Mouse (Mus musculus) lung, embryonic 14.5 days (tissue): ENCODE data around the gene Bmp6. TPM values are rescaled to one million over a fixed set of nuclear protein-coding genes. Genes with fewer than 3 reads are reported as not detected.
A peak's percentile ranks its signal among the peaks of the same experiment; 100 is the strongest.

ENCODE experiments used
- ATAC-seq: fragments of 200-750 bp; cut with Nextera tagmentation; 2 replicates; pipeline ENCODE4 v1.8.0; 2017; ENCODE audit warnings: mild to moderate bottlenecking, moderate TSS enrichment, moderate library complexity; ENCODE audit not compliant: insufficient read depth
- DNase-seq: peaks from one replicate; pipeline ENCODE4 v3.0.0-alpha.2; 2015
- H3K27ac ChIP-seq: fragments of 300-500 bp; sonication (generic); 2 replicates; pipeline ENCODE4 v1.5.1; 2014; ENCODE audit warnings: low read depth, mild to moderate bottlenecking, moderate library complexity
- H3K27me3 ChIP-seq: fragments of 300-500 bp; sonication (generic); 2 replicates; pipeline ENCODE4 v1.6.1; 2014; ENCODE audit warnings: low read length, control low read depth; ENCODE audit not compliant: insufficient read depth
- H3K36me3 ChIP-seq: fragments of 300-500 bp; sonication (generic); 2 replicates; pipeline ENCODE4 v1.6.1; 2014; ENCODE audit warnings: control low read depth; ENCODE audit not compliant: insufficient read depth
- H3K4me1 ChIP-seq: fragments of 300-500 bp; sonication (generic); 2 replicates; pipeline ENCODE4 v1.6.1; 2014; ENCODE audit warnings: antibody characterized with exemption, control low read depth; ENCODE audit not compliant: insufficient read depth
- H3K4me2 ChIP-seq: fragments of 300-500 bp; sonication (generic); 2 replicates; pipeline ENCODE4 v1.6.1; 2014; ENCODE audit warnings: mild to moderate bottlenecking
- H3K4me3 ChIP-seq: fragments of 300-500 bp; sonication (generic); 2 replicates; pipeline ENCODE4 v1.5.1; 2014; ENCODE audit warnings: low read depth, low read length
- H3K9ac ChIP-seq: fragments of 300-500 bp; sonication (generic); 2 replicates; pipeline ENCODE4 v1.6.1; 2014
- H3K9me3 ChIP-seq: fragments of 300-500 bp; sonication (generic); 2 replicates; pipeline ENCODE4 v1.6.1; 2016; ENCODE audit warnings: low read depth, low read length, control low read depth
- CTCF ChIP-seq: IDR thresholded peaks from 2 replicates; pipeline ENCODE4 v1.5.1; 2016; ENCODE audit warnings: antibody characterized with exemption, low read depth
- WGBS: fragments of 180-500 bp; shearing (Covaris S2); extraction: QIAGEN DNeasy Blood & Tissue Kit; methylation state at CpG from one replicate; pipeline ENCODE4 v1.1.7; 2014; 5-methylcytosine and 5-hydroxymethylcytosine counted together
- polyA plus RNA-seq: library from polyadenylated mRNA; unstranded; fragments of >200 nt; fragmentation: Nextera tagmentation; extraction: Ambion mirVana; gene quantifications from 2 replicates; pipeline ENCODE4 v1.2.1, GENCODE M21; 2014

Bmp6 gene
- polyA plus RNA-seq, 1 experiment from 2014 or later = 1.1 TPM

DNA sequence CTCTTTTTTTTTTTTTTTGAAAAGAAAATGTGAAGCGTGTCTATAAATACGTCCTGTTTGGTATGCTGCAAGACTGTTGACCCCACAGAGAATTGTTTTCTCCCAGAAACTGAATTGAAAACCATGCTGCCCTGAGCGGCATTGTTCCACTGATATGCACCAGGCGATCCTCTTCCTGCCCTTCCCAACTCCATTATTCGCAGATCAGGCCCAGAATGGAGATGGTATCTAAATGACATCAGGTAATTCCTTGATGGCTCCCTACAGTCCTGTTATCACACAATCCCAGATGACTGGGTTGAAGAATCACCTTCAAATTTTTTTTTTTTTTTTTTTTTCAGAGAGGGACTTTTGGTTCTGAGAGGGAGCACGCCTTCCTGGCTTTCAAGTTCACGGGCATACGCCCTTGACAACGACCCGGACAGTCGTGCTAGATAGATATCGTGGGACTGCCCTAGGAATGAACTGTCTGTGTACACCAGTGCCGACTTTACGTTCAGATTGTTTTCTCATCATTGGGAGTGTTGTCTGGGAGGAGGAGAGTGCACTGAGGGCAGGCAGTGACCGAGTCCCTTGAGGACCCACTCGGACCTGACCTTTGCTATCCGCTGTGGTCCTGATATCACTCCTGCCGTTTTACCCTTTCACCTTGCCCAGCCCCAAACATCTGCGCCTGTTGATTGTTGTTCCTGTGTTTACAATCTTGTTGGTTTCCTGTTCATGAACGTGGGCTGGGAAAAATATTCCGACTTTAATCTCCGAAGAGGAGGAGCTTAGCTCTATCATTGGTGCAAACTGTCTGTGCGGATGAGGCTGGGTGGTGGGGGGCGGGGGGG lies 8.7 kb downstream of the Bmp6 start:
- Histone ChIP-seq H3K9ac (no peak overlapping the region), H3K9me3 (no peaks in the 10 kb centered on the region), H3K27ac (no peak overlapping the region), H3K36me3 (no peaks in the 10 kb centered on the region), H3K4me2 (0 out of 2 replicates have a peak overlapping the region, but pooled peaks have one; percentile 15), H3K4me3 (no peak overlapping the region), H3K27me3 (0 out of 2 replicates have a peak, but pooled peaks cover 5% of the 10 kb centered on the region), H3K4me1 (peaks cover 5% of the 10 kb centered on the region; the same call in 1 of the 2 replicates)
- no peak for TF ChIP-seq CTCF
- no peak for ATAC-seq
- DNase-seq = no peak
- WGBS = 53% methylated on average over 24 of the region's 24 CpGs

DNA sequence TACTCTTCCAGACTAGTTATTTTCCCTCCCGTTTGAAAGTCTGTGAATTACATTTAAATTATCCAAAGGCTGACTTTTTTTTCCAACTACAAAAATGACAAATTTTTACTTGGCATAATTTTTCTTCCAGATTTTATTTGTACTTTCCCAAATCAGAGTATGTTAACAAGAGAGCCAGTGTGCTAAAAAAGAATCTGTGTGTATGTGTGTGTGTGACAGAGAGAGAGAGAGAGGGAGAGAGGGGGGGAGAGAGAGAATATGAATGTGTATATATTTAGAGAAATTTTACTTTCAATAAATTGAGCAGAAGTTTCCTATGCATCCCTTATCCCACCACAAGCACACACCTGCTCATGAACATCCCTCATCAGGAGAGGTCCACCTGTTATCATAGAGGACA lies 9.4 kb downstream of the Bmp6 start:
- TF ChIP-seq CTCF = no peak
- Histone ChIP-seq H3K9ac (no peak overlapping the region), H3K4me1 (peaks cover 5% of the 10 kb centered on the region; the same call in 1 of the 2 replicates), H3K4me3 (no peak overlapping the region), H3K27me3 (0 out of 2 replicates have a peak, but pooled peaks cover 2% of the 10 kb centered on the region), H3K4me2 (no peak overlapping the region), H3K27ac (no peak overlapping the region), H3K9me3 (no peaks in the 10 kb centered on the region), H3K36me3 (no peaks in the 10 kb centered on the region)
- WGBS = 52% methylated on average over 1 of the region's 1 CpGs
- no peak for DNase-seq
- ATAC-seq = no peak

DNA sequence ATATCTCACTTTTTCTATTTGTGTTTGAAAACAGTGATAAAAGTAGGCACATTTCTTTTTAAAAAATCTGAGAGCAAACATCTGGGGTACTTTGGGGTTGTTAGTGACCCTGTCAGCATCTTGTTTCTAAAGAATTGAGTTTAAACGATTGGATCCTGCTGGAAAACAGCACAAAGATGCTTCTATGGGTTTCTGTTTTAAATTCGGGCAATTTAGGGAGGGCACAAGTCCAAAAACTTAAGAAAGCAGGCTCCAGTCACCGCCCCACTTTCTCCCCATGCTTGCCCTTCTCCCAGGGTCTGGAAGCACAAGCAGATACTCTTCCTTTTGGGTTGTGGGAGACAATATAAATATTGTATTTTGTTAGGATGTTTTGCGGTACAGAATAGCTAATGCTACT lies 14.1 kb downstream of the Bmp6 start:
- H3K27ac ChIP-seq = no peak overlapping the region
- no peaks in the 10 kb centered on the region for H3K27me3 ChIP-seq
- H3K4me1 ChIP-seq = no peaks in the 10 kb centered on the region
- no peaks in the 10 kb centered on the region for H3K36me3 ChIP-seq
- no peak overlapping the region for H3K4me3 ChIP-seq
- no peak for ATAC-seq
- H3K4me2 ChIP-seq = peak overlapping the region; percentile 0; the same call in 1 of the 2 replicates
- no peak for TF ChIP-seq CTCF
- DNase-seq = peak; percentile 54
- H3K9me3 ChIP-seq = no peaks in the 10 kb centered on the region
- WGBS = 42% methylated on average over 4 of the region's 4 CpGs
- no peak overlapping the region for H3K9ac ChIP-seq

DNA sequence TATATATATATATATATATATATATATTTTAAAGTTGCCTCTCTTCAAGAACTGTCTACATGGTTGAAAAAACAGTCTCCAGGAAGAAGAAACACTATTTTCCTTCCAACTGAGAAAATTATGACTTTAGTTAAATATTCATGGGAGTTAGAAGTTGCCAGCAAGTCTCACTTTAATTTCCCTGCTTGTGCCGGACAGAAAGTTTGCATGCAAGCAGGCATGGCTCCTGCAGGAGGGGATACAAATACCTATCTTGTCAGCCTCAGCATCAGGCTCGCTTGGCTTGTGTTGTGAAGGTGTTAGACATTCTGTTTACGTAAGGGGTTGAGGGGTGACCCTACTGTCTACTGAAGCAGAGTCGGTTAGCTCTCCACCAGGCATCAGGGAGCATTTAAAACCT lies 17.8 kb downstream of the Bmp6 start:
- no peak overlapping the region for H3K4me2 ChIP-seq
- TF ChIP-seq CTCF = no peak
- ATAC-seq (no peak), DNase-seq (no peak)
- H3K9ac ChIP-seq = no peak overlapping the region
- H3K27ac ChIP-seq = no peak overlapping the region
- H3K4me1 ChIP-seq = no peaks in the 10 kb centered on the region
- no peaks in the 10 kb centered on the region for H3K27me3 ChIP-seq
- H3K9me3 ChIP-seq = no peaks in the 10 kb centered on the region
- 52% methylated on average over 4 of the region's 4 CpGs for WGBS
- no peaks in the 10 kb centered on the region for H3K36me3 ChIP-seq
- no peak overlapping the region for H3K4me3 ChIP-seq

DNA sequence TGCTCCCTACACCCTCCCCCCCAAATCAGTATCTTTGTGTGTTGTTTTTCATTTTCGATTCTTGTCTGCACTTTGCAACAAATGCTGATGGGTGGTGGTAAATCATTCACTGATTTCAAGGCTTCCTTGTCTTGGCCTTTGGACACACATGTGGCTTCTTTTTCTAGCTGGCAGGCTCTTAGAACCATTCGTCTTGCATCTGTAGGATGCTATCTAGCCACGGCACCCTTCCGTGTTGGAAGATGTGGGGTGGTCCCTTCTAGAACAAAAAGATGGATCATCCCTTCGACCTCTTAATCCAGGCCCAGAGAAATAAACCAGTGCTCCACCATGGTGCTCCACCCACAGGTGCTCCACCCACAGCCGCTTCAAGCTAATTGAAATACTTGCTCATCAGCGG lies 19.0 kb downstream of the Bmp6 start:
- Histone ChIP-seq H3K4me3 (no peak overlapping the region), H3K4me2 (no peak overlapping the region), H3K27me3 (no peaks in the 10 kb centered on the region), H3K27ac (no peak overlapping the region), H3K36me3 (no peaks in the 10 kb centered on the region), H3K4me1 (no peaks in the 10 kb centered on the region), H3K9ac (no peak overlapping the region), H3K9me3 (no peaks in the 10 kb centered on the region)
- DNase-seq (no peak), ATAC-seq (no peak)
- no peak for TF ChIP-seq CTCF
- WGBS = 77% methylated on average over 7 of the region's 7 CpGs

DNA sequence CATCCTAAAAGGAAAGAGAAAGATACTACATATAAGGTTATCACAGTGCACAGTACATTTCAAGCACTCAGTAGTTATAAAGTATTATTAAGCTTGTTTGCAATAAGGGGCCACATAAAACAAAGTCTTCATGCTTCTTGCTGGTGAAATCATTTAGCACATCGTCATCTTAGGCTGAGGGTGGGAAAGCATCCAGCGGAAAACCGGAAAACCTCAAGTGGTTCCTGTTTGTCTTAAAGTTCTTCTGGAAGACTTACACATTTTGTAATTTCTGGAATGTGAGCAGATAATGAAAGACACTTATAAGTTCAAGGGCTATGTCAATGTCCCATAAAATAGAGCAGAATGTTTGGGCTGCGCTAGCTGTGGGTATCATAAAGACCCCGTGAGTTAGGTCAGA lies 24.7 kb downstream of the Bmp6 start:
- WGBS = 32% methylated on average over 5 of the region's 5 CpGs
- H3K27ac ChIP-seq = no peak overlapping the region
- DNase-seq (peak; percentile 56), ATAC-seq (no peak)
- H3K9me3 ChIP-seq = no peaks in the 10 kb centered on the region
- H3K36me3 ChIP-seq = no peaks in the 10 kb centered on the region
- no peak overlapping the region for H3K4me2 ChIP-seq
- H3K4me1 ChIP-seq = no peaks in the 10 kb centered on the region
- H3K27me3 ChIP-seq = no peaks in the 10 kb centered on the region
- TF ChIP-seq CTCF = no peak
- H3K4me3 ChIP-seq = no peak overlapping the region
- H3K9ac ChIP-seq = no peak overlapping the region

DNA sequence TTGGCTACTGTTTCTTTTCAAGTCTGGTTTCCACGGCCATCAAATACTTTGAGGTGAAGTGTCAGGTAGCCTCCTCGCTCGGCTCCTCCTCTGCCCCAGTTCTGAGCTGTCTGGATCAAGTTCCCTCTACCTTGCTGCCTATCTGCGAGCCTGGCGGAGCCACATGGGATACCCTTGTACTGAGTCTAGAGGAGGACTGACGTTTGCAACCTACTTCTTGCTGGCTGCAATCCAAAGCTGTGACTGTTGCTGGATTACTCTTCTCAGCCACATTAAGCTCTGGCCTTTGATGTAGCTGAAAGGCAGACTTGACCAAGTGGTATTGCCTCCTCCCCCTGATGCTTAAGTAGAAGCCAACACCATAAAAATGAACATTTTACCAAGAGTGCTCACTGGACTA lies 31.2 kb downstream of the Bmp6 start:
- DNase-seq (peak; percentile 76), ATAC-seq (peak; percentile 70; the same call in 1 of the 2 replicates)
- Histone ChIP-seq H3K27ac (no peak overlapping the region), H3K4me1 (no peaks in the 10 kb centered on the region), H3K36me3 (no peaks in the 10 kb centered on the region), H3K27me3 (no peaks in the 10 kb centered on the region), H3K4me2 (no peak overlapping the region), H3K9me3 (no peaks in the 10 kb centered on the region), H3K4me3 (no peak overlapping the region), H3K9ac (no peak overlapping the region)
- WGBS = 44% methylated on average over 6 of the region's 6 CpGs
- TF ChIP-seq CTCF = no peak
